Mouse (Mus musculus) gonadal fat pad, adult 2 months (tissue): ENCODE measurements at regions not wholly inside any gene's neighbourhood (a gene's known extent, or its start where the extent isn't known, plus 50 kb on each side); places are given as distances from the start of the nearest gene placed in this dataset.
A peak's percentile ranks its signal among the peaks of the same experiment; 100 is the strongest.

Experiments used
- DNase-seq: peaks from one replicate; pipeline ENCODE4 v3.0.0-alpha.2; 2012; ENCODE audit warnings: low read depth

GRCm38 (mm10) chr17:72993134-72993533 is 75.0 kb downstream of the Lbh start:
- DNase-seq = no peak

GRCm38 (mm10) chr17:72993626-72994025 is 75.5 kb downstream of the Lbh start:
- DNase-seq = no peak

DNA sequence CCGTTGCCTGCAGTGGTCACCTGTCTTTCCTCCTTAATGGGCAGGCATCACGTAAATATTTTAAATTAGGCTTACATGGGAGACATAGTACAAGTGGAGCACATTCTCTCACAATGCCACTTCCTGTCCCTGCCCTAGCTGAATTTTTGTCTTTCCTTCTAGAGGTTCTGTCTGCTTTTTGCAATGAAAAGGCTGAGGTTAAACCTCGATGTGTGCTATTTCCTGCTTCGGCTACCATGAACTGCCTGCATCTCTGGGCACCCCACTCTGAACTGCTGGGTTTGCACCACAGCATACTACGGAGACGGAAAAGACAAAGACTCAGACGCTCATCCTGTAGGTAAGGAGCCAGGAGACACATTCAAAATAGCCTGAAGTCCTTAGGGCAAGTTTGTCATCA is 78.4 kb downstream of the Lbh start:
- DNase-seq = no peak

DNA sequence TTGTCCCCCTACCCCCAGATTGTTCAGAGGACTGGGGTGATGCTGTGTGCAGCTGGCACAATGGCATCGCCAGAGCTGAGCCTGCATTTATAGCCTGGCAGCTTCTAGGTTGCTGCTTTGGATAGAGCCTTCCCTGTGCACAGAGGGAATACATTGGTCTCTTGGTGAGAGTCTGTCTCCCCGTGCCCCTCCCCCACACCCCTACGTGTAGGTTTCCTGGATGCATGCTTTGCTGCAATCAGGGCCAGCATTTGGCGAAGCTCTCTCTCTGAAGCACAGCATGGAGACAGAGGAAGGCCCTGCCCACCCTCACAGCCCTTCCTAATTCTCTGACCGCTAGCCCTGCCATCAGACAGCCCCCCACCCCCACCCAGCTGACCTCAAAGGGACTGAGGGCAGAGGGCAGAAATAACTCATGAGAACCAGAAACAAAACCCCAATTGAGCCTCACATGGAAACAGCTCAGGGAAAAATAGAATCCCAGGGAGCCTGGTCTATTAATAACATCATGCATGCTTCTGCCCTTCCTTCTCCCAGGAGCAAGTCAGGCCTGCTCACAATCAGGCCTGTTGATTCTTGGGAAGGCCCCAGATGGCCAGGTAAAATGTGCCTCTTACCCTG is 79.3 kb downstream of the Lbh start:
- no peak for DNase-seq

- no peak for DNase-seq
Measured at GRCm38 (mm10) chr17:73005100-73005499, 87.0 kb downstream of the Lbh start.

DNA sequence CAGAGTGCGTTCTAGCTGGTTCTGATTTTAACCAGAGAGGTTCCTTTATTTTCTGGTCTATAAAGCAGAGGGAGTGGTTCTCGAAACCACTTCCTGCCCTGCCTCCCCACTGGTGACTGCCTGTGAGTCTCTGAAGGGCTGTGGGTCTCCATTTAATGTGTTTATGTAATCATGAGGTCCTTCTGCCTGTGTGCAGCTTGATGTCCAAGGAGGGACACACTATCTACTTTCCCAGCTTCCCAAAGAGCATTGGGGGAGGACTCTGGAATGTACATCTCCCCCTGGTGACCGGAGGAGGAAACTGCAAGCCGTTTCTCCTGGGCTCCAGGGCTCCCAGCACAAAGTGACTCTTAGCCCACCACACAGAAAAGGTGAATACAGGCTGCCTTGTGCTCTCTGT is 90.8 kb downstream of the Lbh start:
- no peak for DNase-seq

DNA sequence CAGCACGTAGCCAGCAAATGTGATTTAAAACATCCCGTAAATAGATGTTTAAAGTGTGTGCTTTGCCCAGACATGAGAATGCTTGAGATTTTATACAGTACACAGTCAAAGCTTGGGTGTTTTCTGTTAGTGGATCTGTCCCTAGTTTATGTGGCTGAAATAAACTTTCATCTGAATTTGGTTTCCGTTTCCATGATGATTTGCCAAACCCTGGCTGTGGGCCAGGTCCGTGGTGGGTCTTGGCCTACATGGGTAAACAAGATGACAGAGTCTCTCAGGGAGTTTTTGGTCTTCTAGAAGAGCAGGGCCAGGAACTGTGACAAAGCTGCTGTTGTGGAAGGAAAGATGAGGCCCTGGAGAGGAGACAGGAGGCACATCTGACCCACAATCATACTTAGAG is 91.9 kb downstream of the Lbh start:
- no peak for DNase-seq

- DNase-seq = no peak
Measured at GRCm38 (mm10) chr17:73012356-73012755, 94.3 kb downstream of the Lbh start.

DNA sequence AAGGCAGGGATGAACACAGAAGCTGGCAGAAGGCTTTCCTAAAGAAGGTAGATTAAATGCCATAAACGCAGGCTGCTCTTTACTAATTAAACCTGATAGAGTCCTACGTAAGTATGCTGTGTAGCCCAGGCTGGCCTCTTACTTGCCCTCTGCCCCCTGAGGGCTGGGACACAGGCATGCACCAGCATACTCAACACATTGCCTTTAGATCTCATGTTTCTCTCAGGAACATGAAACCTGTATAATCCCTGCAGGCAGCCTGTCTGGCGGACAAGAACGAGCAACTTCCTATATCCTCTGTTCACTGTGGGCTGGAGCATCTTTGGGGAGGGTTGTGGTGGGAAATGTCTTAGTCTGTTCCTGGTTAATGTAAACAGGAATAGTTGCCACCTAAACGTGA is 94.8 kb upstream of the Lclat1 start:
- no peak for DNase-seq

- DNase-seq = no peak
Measured at GRCm38 (mm10) chr17:73014090-73014853, 93.5 kb upstream of the Lclat1 start.

DNA sequence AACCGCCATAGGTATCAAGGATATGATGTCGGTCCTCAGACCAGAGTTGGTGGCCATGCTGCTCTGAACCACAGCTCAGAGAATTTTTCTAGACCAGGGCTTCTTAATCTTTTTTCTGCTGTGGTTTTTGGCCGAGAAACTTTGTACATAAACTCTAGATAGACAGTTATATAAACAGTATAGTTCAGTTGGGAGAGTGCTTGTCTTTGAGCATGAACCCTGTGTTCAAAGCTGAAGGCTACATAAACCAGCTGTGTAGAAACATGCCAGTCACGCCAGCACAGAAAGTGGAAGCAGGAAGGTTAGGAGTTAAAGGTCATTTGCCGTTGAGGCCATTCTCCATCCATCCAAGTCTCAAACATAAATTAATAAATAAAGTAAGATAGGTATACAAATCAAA is 90.6 kb upstream of the Lclat1 start:
- DNase-seq = no peak

- DNase-seq = peak; percentile 30
Measured at GRCm38 (mm10) chr17:73022630-73023051, 85.1 kb upstream of the Lclat1 start.

DNA sequence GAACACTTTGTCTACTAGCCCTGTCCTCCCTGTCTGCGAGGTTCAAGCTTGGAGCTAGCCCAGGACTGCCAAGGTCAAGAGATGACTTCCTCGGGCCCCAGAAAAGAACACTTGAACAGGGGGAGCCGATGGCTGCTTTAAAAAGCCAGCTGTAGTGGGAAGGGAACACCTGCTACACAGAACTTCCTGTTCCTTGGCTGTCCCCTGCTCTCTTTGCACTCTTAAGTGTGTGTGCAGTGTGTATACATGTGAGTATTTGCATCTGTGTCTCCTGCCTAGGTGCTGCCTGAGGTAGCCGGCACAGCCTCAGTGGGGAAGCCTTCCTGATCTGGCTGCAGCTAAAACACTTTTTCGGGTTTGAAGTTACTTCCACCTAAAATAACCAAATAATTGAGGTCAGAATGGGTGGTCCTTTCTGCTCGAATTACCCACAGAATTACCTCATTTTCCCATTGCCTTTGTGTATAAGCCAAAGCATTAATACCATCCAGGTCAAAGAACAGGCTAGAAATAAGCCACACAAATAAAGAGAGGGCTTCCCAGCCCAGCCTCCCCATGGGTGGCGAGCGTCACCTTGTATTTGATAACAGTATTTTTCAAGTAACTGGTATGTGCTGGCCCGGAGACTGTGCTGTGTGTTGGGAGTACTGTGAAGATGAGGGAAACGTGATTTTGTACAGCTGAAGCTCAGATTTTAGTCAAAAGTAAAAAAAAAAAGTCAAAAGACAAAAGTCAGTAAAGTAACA is 84.2 kb upstream of the Lclat1 start:
- DNase-seq = no peak

GRCm38 (mm10) chr17:73027122-73027521 is 80.7 kb upstream of the Lclat1 start:
- no peak for DNase-seq

DNA sequence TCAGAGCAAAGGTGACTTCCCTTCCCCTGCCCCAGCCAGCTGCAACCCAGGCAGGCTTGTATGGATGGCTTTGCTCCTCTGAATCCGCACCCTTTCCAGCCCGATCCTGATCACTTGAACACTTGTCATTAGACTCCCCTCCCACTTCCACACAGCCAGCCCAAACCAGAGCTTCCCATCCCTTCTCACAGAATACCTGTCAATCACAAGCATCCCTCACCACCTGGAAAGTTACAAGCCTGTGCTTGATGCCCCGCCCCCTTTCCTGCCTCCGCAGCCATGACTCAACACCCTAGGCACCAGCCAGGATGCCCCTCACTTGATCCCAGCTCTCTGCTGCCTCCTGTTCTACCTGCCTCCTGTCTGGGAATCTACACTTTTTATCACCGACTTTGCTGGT is 76.0 kb upstream of the Lclat1 start:
- no peak for DNase-seq

DNA sequence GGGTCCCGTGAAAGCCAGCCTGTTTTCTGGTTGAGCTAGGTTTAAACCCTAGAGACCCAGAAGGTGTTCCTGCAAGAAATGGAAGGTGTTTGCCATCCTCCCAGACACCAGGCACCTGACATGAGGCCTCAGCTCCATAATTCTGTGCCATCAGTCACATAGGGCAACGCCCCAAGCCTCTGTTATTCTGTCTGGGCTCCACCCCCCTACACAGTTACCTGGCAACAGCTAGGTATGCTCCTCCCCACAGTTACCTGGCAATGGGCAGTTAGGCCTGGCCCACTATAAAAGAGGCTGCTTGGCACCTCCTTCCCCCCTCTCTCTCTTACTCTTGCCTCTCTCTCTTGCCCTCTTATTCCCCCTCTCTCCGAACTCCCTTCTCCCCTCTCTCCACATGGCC is 75.5 kb upstream of the Lclat1 start:
- DNase-seq = no peak

DNA sequence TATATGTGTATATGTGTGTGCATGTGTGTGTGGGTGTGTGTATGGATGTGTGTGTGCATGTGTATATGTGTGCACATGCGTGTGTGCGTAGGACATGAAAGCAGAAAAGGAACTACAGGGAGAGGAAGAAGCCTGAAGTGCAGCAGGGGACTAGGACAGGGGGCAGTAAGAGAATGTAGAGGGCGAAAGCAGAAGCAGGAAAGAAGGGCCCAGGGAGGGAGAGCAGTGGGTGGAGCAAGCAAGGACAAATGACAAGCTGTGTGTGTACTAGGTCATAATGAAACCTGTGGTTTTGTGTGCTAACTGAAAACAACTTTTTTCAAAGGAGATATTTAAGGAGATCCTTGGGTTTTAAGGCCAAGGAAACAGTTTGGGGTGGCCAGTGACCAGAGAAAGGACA is 73.4 kb upstream of the Lclat1 start:
- DNase-seq = no peak

DNA sequence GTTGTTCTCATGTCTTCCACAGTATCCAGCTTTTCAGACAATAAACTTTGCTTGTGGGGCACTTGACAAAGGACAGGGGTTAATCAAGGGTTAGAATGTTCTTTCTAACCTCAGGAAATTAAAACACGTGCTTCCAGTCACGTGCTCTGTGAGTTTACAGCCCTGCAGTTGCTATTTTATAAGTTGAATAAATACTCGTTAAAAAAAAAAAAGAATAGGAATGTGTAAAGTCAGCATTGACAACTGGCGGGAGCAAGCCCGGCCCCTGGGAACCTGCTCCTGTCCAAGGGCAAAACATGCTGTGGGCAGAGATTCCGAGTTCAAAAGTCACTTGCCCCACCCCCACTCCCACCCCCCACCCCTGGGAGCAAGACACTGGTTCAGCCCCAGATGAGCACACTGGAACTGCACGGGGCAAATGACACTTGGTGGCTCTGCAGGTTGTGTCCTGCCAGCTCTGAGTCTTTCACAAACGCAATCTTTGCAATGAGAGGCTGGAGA is 72.8 kb upstream of the Lclat1 start:
- no peak for DNase-seq

DNA sequence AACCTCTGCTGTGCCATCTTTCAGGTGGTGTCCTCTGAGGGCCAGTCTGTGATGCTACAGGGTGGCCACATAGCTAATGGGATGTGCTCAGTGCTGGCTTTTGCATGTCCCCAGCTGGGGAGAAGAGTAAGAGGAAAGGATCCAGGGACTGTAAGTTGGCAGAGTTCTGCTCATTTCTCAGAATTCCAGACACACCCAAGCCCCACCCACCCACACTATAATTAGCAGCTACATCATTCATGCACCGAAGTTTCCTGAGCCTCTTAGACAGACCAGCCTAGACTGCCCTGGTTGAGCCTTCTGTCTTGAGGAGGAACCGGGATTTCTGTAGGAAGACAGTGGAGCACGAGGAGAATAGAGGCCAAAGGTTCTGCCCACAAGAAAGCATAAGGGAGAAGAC is 70.9 kb upstream of the Lclat1 start:
- DNase-seq = no peak

DNA sequence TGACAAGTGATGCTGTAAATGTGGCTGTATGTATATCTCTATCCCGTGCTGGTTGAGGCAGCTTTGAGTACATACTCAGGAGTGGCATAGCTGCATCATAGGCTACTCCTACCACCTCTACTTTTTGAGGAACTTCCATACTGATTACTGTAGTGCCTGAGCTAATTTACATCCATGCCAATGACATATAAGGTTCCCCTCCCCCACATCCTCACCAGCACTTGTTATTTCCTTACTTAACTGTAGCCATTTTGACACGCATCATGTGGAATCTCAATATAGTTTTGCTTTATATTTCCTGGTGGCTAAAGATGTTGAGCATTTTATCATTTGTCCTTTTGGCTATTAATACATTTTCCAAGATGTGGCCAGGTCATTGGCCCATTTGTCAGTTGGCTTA is 69.2 kb upstream of the Lclat1 start:
- DNase-seq = no peak

DNA sequence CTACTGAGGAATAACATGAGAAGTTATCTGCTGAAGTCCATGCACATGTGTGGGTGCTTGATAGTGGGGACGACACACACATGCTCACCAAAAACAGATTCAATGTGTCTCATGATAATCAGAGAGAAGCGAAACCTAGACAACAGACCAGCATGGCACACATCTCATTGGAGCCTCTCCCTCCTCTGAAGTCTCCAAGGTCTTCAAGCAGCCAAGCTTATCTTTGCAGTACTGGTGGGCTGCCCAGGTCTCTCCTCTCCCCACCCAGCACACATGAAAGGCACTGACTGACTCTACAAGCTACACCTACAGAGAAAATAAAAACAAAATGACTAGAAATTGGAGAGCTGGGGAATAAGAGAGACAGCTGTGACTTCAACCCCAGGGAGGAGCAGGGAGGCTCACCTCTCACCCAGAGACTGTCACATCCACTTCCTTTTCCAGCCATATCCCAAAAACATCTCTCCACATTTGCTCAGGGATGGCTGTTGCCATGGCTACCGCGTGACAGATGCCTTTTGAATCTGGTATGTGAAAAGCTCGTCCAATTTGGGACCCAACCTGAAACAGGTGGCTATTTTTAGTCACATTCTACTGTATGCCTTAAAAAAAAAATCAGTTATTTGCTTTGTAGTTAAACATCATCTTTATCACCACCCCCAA is 62.7 kb upstream of the Lclat1 start:
- no peak for DNase-seq

- no peak for DNase-seq
Measured at GRCm38 (mm10) chr17:73046985-73047384, 60.8 kb upstream of the Lclat1 start.
